In genomic region chr12:84030659-84031332, GRCm38 (mm10) we compare ENCODE assay signal across 1 mouse cellular context.
TF ChIP-seq lines count a peak whose summit lies in the region.

No protein-coding gene starts in this region.

TF ChIP-seq in MEL, 35 proteins besides CTCF, POLR2A, EP300 and RAD21 (continued from another document):
- TF ChIP-seq ZKSCAN1 (IDR thresholded peaks at IDR 0.05; ENCODE audit: low read depth, low read length) (no peak), POLR2AphosphoS5 (IDR thresholded peaks at IDR 0.05; ENCODE audit: borderline replicate concordance, low read depth, low read length) (no peak), ELF1 (IDR thresholded peaks at IDR 0.05; ENCODE audit: low read depth, low read length) (no peak), CHD2 (IDR thresholded peaks at IDR 0.05; ENCODE audit: low read length) (no peak), RCOR1 (IDR thresholded peaks at IDR 0.05; ENCODE audit: low read depth, low read length) (0 out of 2 replicates have a peak, but pooled peaks have one; percentile 12), MAZ (IDR thresholded peaks at IDR 0.05; ENCODE audit: low read depth, low read length) (0 out of 2 replicates have a peak, but pooled peaks have one; percentile 34), ZMIZ1 (IDR thresholded peaks at IDR 0.05; ENCODE audit: low read depth, low read length) (no peak), ETS1 (IDR thresholded peaks at IDR 0.05; ENCODE audit: low read depth, low read length) (peak; percentile 63), UBTF (IDR thresholded peaks at IDR 0.05; ENCODE audit: borderline replicate concordance, insufficient read depth, low read depth, low read length) (no peak), MYC (IDR thresholded peaks at IDR 0.05; ENCODE audit: low read depth, low read length) (peak; percentile 90), GATA1 (IDR thresholded peaks at IDR 0.05; ENCODE audit: low read depth, low read length) (peak; percentile 55), ZC3H11A (IDR thresholded peaks at IDR 0.05; ENCODE audit: low read depth, low read length) (peak; percentile 80), HCFC1 (IDR thresholded peaks at IDR 0.05; ENCODE audit: low read depth, low read length) (0 out of 2 replicates have a peak, but pooled peaks have one; percentile 33), USF1 (IDR thresholded peaks at IDR 0.05; ENCODE audit: low read depth, low read length) (peak; percentile 86), GABPA (IDR thresholded peaks at IDR 0.05; ENCODE audit: low read depth, low read length) (no peak)
TF ChIP-seq in MEL: peak in this region for 16.
